18 mouse cellular contexts compared by ENCODE assay signal in the genomic region with DNA sequence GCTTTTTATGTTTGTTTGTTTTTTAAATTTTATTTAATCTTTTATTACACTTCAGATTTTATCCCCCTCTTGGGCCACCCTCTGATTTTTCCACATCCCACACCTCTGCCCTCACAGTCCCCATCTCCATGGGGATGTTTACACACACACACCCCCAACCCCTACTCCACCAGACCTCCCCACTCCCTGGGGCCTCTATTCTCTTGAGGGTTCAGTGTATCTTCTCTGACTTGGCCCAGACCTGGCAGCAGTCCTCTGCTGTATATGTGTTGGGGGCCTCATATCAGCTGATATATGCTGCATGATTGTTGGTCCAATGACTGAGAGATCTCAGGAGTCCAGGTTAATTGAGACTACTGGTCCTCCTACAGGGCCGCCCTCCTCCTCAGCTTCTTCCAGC.
"Had no signal": no experiment of that assay in that cellular context is flagged by ENCODE, and none has a peak within 500 bp of the region (broad histone marks: within the 10 kb centered on the region; RNA-seq: fewer than 3 reads in every experiment).

No protein-coding gene starts in this region.

- DNase-seq: liver, embryonic 13.5 days; liver, postnatal 0 days; lung, adult 2 months; lung, postnatal 14 days; lung, postnatal 36 days; right cerebral cortex, postnatal 14 days; thymus, adult 2 months; thymus, postnatal 25 days; thymus, postnatal 4 days had no signal

- ATAC-seq: liver, postnatal 0 days; lung, postnatal 0 days had no signal

- H3K27me3 ChIP-seq: liver, embryonic 13.5 days; liver, embryonic 15.5 days; lung, embryonic 15.5 days; megakaryocyte, embryonic 14.5 days; neural tube, embryonic 12.5 days; stomach, embryonic 15.5 days had no signal

- H3K4me2 ChIP-seq: liver, embryonic 11.5 days; liver, embryonic 13.5 days; liver, embryonic 15.5 days; lung, embryonic 15.5 days; neural tube, embryonic 12.5 days; stomach, embryonic 15.5 days had no signal

- H3K9ac ChIP-seq: liver, embryonic 13.5 days; liver, embryonic 15.5 days; liver, postnatal 0 days; lung, embryonic 15.5 days; neural tube, embryonic 12.5 days; stomach, embryonic 15.5 days had no signal

- H3K4me3 ChIP-seq: liver, embryonic 13.5 days; liver, embryonic 15.5 days; lung, embryonic 15.5 days; megakaryocyte, embryonic 14.5 days; neural tube, embryonic 12.5 days; stomach, embryonic 15.5 days had no signal

- H3K9me3 ChIP-seq: liver, embryonic 13.5 days; liver, embryonic 15.5 days; lung, embryonic 15.5 days; megakaryocyte, embryonic 14.5 days; neural tube, embryonic 12.5 days; stomach, embryonic 15.5 days had no signal

- H3K4me1 ChIP-seq: liver, embryonic 13.5 days; liver, embryonic 15.5 days; lung, embryonic 15.5 days; neural tube, embryonic 12.5 days; stomach, embryonic 15.5 days had no signal

- H3K27ac ChIP-seq: liver, embryonic 13.5 days; liver, embryonic 15.5 days; lung, embryonic 15.5 days; macrophage; neural tube, embryonic 12.5 days; stomach, embryonic 15.5 days; stomach, postnatal 0 days had no signal
